ENCODE assay signal across 8 mouse cellular contexts in genomic region chr2:130178706-130179506, GRCm38 (mm10). TPM values are rescaled to one million over a fixed set of nuclear protein-coding genes. Genes with fewer than 3 reads are reported as not detected.
DNase-seq lines count a peak whose midpoint lies in the region; ATAC-seq and TF ChIP-seq lines count a peak whose summit lies in the region.

Gene Snrpb, minus strand, starts transcription at chr2:130179403.

- peak within 1 kb of the TSS; percentile 100 for H3K9ac ChIP-seq in kidney, embryonic 15.5 days

- peak within 1 kb of the TSS; percentile 76 for H3K27ac ChIP-seq in bone marrow macrophage, adult 2 months (ENCODE audit: insufficient read depth, low read depth, low read length)
- peak within 1 kb of the TSS; percentile 54 for H3K27ac ChIP-seq in embryonic fibroblast, embryonic 13.5 days (ENCODE audit: insufficient read depth, low read length)
- H3K27ac ChIP-seq in heart, embryonic 10.5 days, result peak within 1 kb of the TSS; percentile 100
- peak within 1 kb of the TSS; percentile 97 for H3K27ac ChIP-seq in kidney, embryonic 15.5 days

- peak within 1 kb of the TSS; percentile 82 for H3K4me2 ChIP-seq in kidney, embryonic 15.5 days

- ATAC-seq in kidney, embryonic 15.5 days (replicated peaks; ENCODE audit: low FRiP score), result peak; percentile 92
- peak; percentile 92 for ATAC-seq in monocyte, adult 5-6 weeks (replicated peaks; ENCODE audit: insufficient number of reproducible peaks, low FRiP score, low TSS enrichment, poor library complexity, severe bottlenecking)

- TF ChIP-seq POLR2A in bone marrow macrophage, adult 2 months (IDR thresholded peaks at IDR 0.05; ENCODE audit: borderline replicate concordance, low read depth, low read length), result no peak
- peak; percentile 75 for TF ChIP-seq POLR2A in embryonic fibroblast, embryonic 13.5 days (IDR thresholded peaks at IDR 0.05; ENCODE audit: low read depth, low read length)

- H3K4me1 ChIP-seq in bone marrow macrophage, adult 2 months (ENCODE audit: control insufficient read depth, insufficient read depth, low read length), result peaks cover 8% of the 10 kb centered on the region
- peaks cover 6% of the 10 kb centered on the region for H3K4me1 ChIP-seq in embryonic fibroblast, embryonic 13.5 days (ENCODE audit: control insufficient read depth, insufficient read depth, low read length)
- peaks cover 21% of the 10 kb centered on the region for H3K4me1 ChIP-seq in heart, embryonic 10.5 days
- peaks cover 20% of the 10 kb centered on the region for H3K4me1 ChIP-seq in kidney, embryonic 15.5 days

- no peaks in the 10 kb centered on the region for H3K27me3 ChIP-seq in heart, embryonic 10.5 days (ENCODE audit: insufficient read depth, poor library complexity, severe bottlenecking)
- no peaks in the 10 kb centered on the region for H3K27me3 ChIP-seq in kidney, embryonic 15.5 days

- DNase-seq in A20 (ENCODE audit: low read depth, low spot score) (peak; percentile 92), liver (peak; percentile 91)
- DNase-seq in heart, embryonic 10.5 days (ENCODE audit: low spot score), result peak; percentile 94
- peak; percentile 88 to 94 for DNase-seq in spleen, postnatal 4 days (ENCODE audit: low spot score in 2 of 2)

- H3K36me3 ChIP-seq in heart, embryonic 10.5 days, result peaks cover 32% of the 10 kb centered on the region
- H3K36me3 ChIP-seq in kidney, embryonic 15.5 days, result peaks cover 32% of the 10 kb centered on the region

- WGBS in heart, embryonic 10.5 days, result under 1% methylated on average over 81 of the region's 81 CpGs
- WGBS in kidney, embryonic 15.5 days, result under 1% methylated on average over 81 of the region's 81 CpGs

- TF ChIP-seq CTCF in bone marrow macrophage, adult 2 months (IDR thresholded peaks at IDR 0.05; ENCODE audit: low read depth, low read length), result no peak
- TF ChIP-seq CTCF in embryonic fibroblast, embryonic 13.5 days (IDR thresholded peaks at IDR 0.05; ENCODE audit: borderline replicate concordance, insufficient read depth, low read length), result no peak

- peak within 1 kb of the TSS; percentile 96 for H3K4me3 ChIP-seq in bone marrow macrophage, adult 2 months (ENCODE audit: insufficient read depth, low read length)
- H3K4me3 ChIP-seq in embryonic fibroblast, embryonic 13.5 days (ENCODE audit: insufficient read depth, low read length), result peak within 1 kb of the TSS; percentile 62
- peak within 1 kb of the TSS; percentile 99 for H3K4me3 ChIP-seq in heart, embryonic 10.5 days
- H3K4me3 ChIP-seq in kidney, embryonic 15.5 days (replicated peaks), result peak within 1 kb of the TSS; percentile 99

- no peaks in the 10 kb centered on the region for H3K9me3 ChIP-seq in heart, embryonic 10.5 days
- H3K9me3 ChIP-seq in kidney, embryonic 15.5 days (replicated peaks), result no peaks in the 10 kb centered on the region

RNA-seq across cellular contexts. Expression of gene Snrpb, which starts in this region (rescaled TPM):
- polyA plus RNA-seq in bone marrow macrophage, adult 2 months (2012; ENCODE audit: insufficient read depth, insufficient read length, missing spikeins), result 154 and 166 TPM in 2 replicates
- polyA plus RNA-seq in embryonic fibroblast, embryonic 13.5 days (2011; ENCODE audit: insufficient read length, low read depth, missing spikeins), result 115 and 128 TPM in 2 replicates
- polyA plus RNA-seq in heart, embryonic 10.5 days (2016; fragmentation: Nextera tagmentation; extraction: Ambion mirVana), result 589 and 704 TPM in 2 replicates
- polyA plus RNA-seq in kidney, embryonic 15.5 days (2015; fragmentation: Nextera tagmentation; extraction: Ambion mirVana), result 653 and 661 TPM in 2 replicates
- 172 to 203 TPM (median 176 TPM) in 3 replicates for total RNA-seq in monocyte, adult 5-6 weeks (2017)

Comparison
In these comparisons a context has a peak if more than half of its experiments do, and no peak if none do; other contexts are left out.
1. Peak in every context shown above with its lines: DNase-seq, ATAC-seq, H3K4me3 ChIP-seq and H3K27ac ChIP-seq.